Mouse (Mus musculus) heart, postnatal 10 days (tissue): ENCODE data around the gene Rpp14. TPM values are rescaled to one million over a fixed set of nuclear protein-coding genes. Genes with fewer than 3 reads are reported as not detected.

Experiments
- DNase-seq, 2 experiments: peaks; one replicate each; pipeline ENCODE4 v3.0.0; 2021
- intact Hi-C: fragments of 180-260 bp; cut with DNase I; formaldehyde crosslinking; loops from one replicate; pipeline ENCODE4 v1.15.1; 2025
- total RNA-seq, 2 experiments: library from RNA; stranded (reverse); gene quantifications; 2 replicates each; pipeline ENCODE4 v1.2.3; 2021

Gene Rpp14
- total RNA-seq, 2 experiments from 2014 or later = 21.5 to 24.6 TPM

- intact Hi-C loops = no loop called here
- DNase-seq = no peak
Observed at GRCm38 (mm10) chr14:8054310-8055102, 25.7 kb upstream of the Rpp14 start.

DNA sequence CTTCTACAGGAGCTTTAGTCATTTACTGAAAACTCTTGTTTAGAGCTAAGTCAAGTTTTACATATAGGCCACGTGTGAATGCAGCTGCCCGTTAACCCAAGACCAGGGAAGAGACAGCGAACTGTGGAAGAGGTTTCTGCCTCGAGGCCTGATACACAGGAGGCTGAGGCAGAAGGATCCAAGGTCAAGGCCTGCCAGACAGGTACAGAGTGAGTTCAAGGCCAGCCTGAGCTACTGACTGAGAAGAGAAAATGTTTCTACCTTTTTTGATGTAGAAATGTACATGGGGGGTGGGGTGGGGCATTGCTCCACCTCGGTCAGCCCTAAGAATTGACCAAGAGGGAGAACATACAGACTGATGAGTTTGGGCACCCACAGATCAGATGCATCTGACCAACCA, 24.1 kb upstream of the Rpp14 start:
- no peak for DNase-seq
- intact Hi-C loops = no loop called here

DNA sequence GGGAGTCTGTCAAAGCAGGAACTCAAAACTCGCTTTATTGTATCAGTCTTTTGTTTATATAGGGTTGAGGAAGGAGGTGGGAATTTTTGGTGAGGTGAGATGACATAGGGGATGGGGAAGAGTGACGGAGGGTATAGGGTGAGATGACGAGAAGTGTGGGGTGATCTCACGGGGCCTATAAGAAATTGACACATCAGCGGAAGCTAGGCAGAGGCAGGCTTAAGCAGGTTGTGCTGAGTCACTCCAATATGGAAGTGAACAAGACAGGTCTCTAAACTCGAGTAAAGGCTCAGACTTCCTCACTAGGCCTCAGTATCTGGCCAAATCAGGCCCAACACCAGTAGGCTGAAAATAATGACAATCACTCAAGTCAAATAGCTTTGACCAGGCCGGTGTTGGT, 20.2 kb upstream of the Rpp14 start:
- no peak for DNase-seq
- intact Hi-C loops = no loop called here

DNA sequence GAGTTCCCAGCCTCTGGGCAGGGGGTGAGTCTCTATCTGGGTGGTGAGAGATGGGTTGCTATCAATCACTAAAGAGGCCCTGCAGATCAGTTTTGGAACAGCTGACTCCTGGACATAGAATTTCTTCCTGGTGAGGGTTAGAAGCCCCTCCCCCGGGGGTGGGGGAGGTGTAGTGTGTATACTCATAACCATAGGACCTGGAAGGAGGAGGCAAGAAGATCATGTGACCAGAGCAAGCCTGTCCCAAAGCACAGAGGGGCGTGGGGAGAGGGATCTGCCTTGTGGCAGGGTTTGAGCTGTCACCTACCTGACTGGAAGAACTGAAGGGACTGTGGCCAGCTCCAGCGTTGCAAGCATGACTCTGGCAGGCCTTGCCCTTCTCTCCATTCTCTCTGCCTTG, 18.1 kb upstream of the Rpp14 start:
- DNase-seq = no peak
- intact Hi-C loops = no loop called here

DNA sequence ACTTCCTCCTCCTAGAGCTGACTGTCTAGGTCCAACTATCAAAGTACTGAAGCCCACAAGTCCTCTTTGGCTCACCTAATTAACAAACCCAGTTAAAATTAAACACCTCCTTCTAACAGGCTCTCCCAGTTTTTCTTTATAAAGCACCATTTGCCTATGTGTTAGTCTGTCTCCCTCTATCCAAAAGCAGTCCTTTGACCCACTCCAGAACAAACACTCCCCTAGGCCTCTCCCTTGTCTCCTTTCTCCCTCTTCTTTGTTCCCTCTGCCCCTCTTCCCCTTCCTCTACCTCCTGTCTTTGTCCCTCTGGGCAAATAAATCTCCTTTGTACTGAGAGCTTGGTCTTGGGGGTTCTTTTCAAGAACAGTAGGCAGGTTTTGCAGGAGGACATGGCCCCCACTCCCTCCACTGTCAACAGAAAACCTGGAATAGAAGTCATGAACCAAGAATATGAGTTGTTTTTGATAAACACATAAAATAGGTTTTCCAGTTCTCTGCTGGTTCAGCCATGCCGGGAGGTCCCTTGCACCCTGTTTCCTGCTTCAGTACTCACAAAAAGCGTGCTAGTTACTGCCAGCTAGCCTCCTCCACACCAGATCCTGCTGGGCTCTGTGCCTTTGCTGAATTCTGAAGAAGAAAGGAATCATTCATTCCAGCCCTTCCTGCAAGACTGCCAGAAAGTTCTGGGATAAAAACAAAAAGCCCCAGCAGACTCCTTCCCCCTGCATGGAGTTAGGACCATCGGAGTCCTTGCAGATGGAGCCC, 17.4 kb upstream of the Rpp14 start:
- intact Hi-C loops = no loop called here
- DNase-seq = peak; percentile 25 to 44

GRCm38 (mm10) chr14:8063835-8064785, 16.1 kb upstream of the Rpp14 start:
- no peak for DNase-seq
- intact Hi-C loops = no loop called here

DNA sequence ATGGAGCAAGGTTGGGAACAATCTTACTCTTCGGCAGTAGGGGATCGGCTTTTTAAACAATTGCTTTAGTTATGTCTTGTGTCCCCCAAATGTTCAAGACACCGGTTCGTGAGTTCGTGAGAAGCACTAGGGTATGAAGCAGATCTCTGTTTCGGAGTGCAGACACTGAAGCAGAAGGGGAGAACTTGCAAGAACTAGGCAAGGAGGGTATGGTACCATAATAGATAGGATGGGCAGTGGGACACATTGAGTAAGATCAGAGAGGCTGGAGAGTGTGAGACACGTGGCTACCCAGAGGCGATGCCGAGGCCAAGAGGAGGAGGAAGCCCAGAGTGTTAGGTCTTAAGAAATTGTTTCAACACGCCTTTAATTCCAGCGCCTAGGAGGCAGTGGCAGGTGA, 551 bp downstream of the Rpp14 start:
- intact Hi-C loops = no loop called here
- peak; percentile 21 to 48 for DNase-seq

DNA sequence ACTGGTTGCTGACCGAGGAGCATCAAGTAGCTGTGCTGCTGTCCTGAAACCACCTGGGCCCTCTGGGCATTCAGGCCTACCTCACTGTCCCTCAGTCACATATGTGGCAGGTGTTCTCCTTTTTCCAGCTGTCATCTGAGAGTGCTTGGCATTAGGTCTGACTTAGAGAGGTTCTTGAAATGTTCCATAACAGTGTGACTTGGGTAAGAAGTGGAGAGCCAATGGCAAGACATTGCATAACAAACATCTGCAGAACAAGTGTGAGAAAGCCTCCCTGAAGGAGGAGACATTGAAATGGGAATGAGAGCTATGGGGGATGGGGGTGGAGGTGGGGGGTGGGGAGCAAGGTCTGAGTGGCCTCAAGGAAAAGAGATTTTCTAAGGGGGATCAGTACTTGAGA, 2.8 kb downstream of the Rpp14 start:
- DNase-seq = no peak
- intact Hi-C loops = no loop called here

DNA sequence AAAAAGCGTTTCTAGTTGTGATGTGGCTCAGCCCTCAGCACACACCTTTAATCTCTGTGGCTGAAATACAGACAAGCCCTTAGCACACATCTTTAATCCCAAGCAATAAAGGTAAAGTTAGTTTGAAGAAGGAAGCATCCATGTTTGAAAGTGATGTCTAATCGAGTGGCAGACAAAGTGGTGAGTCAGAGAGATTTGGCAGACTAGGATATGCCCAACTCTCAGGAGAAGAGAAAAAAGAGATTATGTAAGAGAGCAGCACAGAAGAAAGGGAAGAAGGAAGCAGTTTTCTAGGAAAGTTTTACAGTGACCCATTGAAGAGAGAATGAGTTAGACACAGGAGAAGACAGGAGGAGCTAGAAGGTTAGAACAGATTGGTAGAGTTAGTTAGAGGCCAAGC, 8.8 kb downstream of the Rpp14 start:
- intact Hi-C loops = no loop called here
- DNase-seq = no peak

DNA sequence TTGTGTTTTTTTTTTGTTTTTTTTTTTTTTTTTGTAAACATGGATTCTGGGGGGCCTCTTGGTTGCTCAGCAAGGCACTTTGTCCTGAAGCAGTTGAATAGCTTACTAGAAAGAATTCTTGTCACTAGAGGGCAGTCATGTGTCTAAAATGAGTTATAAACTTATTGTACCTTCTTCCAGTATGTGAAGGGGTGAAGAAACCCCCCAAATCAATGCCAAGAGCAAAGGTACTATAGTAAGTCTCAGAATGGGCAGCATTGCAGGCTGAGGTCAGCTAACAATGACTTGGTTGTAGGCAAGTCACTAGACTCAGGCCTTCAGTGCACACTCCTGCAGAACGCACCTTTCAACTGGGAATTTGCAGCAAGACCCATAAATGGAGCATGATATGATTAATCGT, 12.4 kb downstream of the Rpp14 start:
- peak in 1 of 2 experiments; percentile 34 for DNase-seq
- intact Hi-C loops = loop anchor here (1.0 to 5.0 kb wide), 2 partner anchors 65 to 165 kb away; partner anchors contain the start of gene Acox2

- DNase-seq = no peak
- intact Hi-C loops = loop anchor here (5.0 kb wide), 1 partner anchor 164 kb away; the partner anchor contains the start of gene Acox2
Observed at GRCm38 (mm10) chr14:8093427-8093826, 13.3 kb downstream of the Rpp14 start.

- peak in 1 of 2 experiments; percentile 27 for DNase-seq
Observed at GRCm38 (mm10) chr14:8094931-8095561, 14.9 kb downstream of the Rpp14 start.

DNA sequence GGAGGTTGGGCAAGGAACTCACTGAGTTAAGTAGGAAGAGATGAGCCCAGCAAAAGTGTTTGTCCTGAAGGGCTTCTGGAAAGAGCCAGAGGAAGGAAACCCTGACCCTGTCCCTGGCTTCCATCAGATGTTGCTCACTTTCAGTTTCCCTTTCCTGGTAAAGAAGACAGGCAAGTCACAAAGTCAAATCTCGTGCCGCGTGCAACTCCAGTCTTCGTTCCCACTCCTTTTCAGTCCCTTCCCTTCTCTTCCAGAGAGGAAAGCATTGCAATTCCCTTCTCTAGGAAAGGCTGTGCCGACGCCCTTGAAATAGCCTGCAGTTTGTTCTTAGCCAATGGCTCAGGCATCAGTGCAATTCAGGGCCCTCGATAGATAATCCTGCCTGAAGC, 15.4 kb downstream of the Rpp14 start:
- DNase-seq = peak; percentile 41 to 48
- intact Hi-C loops = loop anchor here (5.0 kb wide), 1 partner anchor 122 kb away; no protein-coding TSS in a partner anchor

More at GRCm38 (mm10) chr14:8094931-8095561, 14.9 kb downstream of the Rpp14 start:
- intact Hi-C loops = loop anchor here (5.0 kb wide), 2 partner anchors 122 to 162 kb away; partner anchors contain the start of gene Acox2

DNA sequence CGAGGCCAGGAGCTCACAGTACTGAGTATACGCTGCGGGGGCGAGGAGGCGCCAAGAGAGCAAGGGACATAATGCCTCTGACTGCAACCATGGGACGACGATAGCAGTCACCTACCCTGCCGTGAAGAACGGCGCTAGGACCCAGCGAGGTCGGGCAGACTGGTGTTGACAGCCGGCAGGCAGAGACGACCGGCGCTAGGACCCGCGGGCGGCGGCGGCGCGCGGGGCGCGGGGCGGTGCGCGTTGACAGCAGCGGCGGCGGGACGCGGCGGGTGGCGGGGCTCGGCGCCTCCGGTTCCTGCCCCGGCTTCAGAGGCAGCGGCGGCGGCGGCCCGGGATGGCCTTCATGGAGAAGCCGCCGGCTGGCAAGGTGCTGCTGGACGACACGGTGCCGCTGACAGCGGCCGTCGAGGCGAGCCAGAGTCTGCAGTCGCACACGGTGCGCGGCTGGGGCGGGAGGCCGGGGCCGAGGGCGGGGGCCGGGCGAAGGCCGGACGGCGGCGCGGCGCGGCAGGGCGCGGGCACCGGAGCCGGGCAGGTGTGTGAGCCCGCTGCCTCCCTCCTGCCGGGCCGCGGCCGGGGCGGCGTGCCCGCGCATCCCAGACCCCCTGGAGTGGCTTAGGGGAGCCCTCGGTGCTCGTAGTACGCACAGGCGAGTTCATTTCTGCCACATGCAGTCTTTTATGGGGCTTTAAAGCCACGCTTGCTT, 18.0 kb downstream of the Rpp14 start, which contains the start of gene Pxk:
TSS of gene Pxk (plus strand) at position 234 of the 709 bp plus-strand sequence.
- intact Hi-C loops = loop anchor here (5.0 kb wide), 1 partner anchor 119 kb away; no protein-coding TSS in a partner anchor
- peak; percentile 96 for DNase-seq

GRCm38 (mm10) chr14:8098687-8098995, 18.5 kb downstream of the Rpp14 start:
- no peak for DNase-seq
- intact Hi-C loops = loop anchor here (5.0 kb wide), 1 partner anchor 119 kb away; no protein-coding TSS in a partner anchor

DNA sequence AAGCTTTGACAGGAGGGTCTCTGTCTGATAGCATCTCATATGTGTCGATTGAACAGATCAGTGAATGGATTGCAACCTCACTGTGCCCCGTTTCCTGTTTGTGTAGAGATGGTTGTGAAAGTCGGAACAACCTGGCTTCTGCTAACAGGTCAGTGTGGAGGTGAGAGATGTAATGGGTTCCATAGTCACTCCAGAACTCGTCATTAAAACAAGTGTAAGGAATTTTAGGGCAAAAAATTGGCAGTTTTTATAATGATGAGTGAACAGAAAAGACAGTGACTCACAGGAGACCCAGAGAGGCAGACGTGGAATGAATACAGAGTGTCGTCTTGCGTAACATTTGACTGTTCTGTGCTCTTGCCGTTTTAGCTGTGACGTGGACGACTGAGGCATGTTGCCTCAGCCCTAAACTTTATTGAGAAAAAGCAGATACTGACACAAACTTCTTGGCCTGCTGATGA, 19.4 kb downstream of the Rpp14 start:
- DNase-seq = no peak
- intact Hi-C loops = loop anchor here (5.0 kb wide), 1 partner anchor 118 kb away; no protein-coding TSS in a partner anchor

GRCm38 (mm10) chr14:8101886-8102285, 21.7 kb downstream of the Rpp14 start:
- intact Hi-C loops = no loop called here
- DNase-seq = no peak

GRCm38 (mm10) chr14:8102676-8103075, 22.5 kb downstream of the Rpp14 start:
- intact Hi-C loops = no loop called here
- DNase-seq = no peak

DNA sequence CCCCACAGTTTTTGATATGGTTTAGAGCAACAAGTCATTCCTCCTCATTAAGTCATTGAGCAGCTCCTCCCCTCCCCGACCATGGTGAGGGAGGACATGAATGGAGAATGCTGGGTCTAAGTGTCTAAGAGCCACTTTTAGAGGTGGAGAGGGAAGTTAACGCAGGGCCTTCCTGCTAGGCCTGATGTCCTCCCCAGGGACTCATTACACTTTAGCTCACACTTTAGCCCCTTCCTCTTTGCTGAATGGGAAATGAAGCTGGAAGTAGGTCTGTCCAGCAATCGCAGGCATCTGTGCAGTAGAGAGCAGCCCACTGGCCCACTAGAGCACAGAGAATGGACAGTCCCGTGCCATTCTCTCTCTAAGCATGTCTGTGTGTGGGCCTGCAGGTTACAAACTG, 27.9 kb downstream of the Rpp14 start:
- intact Hi-C loops = no loop called here
- DNase-seq = no peak
